Mouse (Mus musculus) common myeloid progenitor, adult 5-6 weeks (primary cell): ENCODE measurements around the gene Cym. TPM values are rescaled to one million over a fixed set of nuclear protein-coding genes. Genes with fewer than 3 reads are reported as not detected.

Source experiments
- ATAC-seq: replicated peaks from 2 replicates; pipeline ENCODE4 v1.8.0; 2016; ENCODE audit warnings: low read depth, mild to moderate bottlenecking, moderate TSS enrichment, inconsistent platforms; ENCODE audit not compliant: poor library complexity, severe bottlenecking
- total RNA-seq: library from RNA; stranded (forward); fragments of 200-1000, 187-1606 nt; gene quantifications from 2 replicates; pipeline ENCODE4 v1.2.3, GENCODE M21; 2017

The Cym gene
- not detected in 2 replicates for total RNA-seq

DNA sequence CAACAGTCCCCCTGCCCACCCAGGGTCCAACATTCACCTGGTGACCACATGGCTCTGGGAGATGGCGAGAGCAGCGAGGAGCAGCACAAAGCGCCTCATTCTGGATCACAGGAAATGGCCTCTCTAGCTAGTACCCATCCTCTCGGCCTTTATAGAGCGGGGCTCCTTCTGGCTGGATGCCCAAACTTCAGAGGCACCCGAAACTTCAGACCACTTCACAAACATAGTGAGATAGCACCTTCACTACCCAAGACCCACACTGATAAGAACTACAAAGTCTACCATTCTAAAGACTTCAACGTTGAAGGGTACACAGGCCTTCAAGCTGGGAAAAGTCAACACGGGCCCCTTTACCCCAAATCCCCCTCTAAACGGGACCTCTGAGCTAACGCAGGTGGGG, at the start of gene Cym:
Gene Cym, minus strand, starts transcription at position 125 of the 400 bp plus-strand sequence.
- ATAC-seq: no peak

DNA sequence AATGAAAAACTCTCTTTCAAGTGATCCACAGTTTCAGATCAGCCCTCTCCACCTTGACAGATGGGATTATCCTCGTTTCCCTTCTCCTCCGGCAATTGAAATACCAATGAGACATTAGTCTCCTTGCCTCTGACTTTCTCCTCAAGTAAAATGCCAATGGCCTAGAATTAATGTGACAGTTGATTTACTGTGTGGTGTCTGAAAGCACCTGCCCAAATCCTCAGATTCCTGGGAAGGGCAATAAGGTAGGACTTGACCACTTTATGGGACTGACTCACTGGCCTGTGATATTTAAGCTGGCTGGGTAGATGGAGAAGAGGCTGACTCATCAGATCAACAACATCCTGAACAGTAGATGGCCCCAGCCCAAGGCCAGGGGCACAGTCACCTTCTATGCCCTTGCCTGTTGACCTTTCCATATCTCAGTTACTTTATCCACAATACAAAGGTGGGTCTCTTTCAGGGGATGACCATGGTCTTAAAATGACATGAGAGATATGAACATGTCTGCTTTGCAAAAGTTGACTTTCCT, 45.3 kb upstream of the Cym start:
- ATAC-seq: no peak

DNA sequence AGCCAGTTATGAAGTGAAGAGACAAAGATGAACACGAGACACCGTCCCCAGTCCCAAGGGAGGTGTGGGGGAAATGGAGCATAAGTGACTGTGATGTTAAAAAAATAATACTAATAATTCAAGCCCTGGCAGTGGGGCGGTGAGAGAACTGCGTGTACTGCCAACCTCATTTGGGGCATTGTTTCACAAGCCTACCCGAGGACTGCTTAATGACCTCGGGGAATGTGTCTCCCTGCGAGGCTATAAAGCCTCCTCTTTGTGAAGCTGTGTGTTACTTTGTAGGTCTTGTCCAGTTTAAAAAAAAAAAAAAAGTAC, 40.3 kb upstream of the Cym start:
- ATAC-seq: no peak

- ATAC-seq: 0 out of 2 replicates have a peak, but pooled peaks have one; percentile 32
Measured at GRCm38 (mm10) chr3:107260956-107261850, 39.7 kb upstream of the Cym start.

DNA sequence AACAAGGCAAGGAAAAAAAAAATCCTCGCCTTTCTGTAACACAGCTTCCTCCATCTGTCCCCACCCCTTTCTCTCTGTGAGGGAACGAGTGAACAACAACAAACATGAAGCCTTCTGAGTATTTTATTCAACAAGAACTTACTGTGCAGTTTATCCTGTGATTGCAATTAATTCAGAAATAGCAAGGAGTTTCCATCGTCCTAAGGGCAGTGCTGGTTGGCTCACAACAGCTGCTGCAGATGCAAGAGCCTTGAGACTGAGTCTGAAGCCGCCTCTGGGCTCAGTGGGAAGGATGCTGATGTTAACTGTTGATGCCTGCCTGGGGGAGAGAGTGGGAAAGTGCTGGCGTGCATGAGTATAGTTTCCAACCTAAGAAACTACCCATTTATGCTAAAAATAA, 36.4 kb upstream of the Cym start:
- ATAC-seq: no peak

GRCm38 (mm10) chr3:107256724-107257123, 35.2 kb upstream of the Cym start:
- ATAC-seq: no peak

DNA sequence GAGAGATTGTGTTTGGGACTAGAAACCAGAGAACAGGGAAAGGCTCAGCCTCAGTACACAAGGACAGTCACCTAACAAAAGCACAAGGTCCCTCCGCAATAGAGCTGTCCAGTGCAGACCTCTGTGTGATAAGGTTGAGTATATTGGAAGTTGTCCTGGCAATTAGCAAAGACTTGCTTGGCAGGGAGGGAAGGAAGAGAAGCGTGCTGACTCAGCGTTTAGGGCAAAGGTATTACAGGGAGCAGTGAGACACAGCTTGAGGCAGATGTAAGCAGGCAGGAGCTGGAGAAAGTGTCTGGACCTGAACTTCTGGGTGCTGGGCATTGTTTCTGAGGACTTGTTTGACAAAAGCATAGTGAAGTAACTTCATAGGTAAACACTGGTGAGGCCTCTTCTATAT, 34.5 kb upstream of the Cym start:
- ATAC-seq: no peak

GRCm38 (mm10) chr3:107253925-107254324, 32.4 kb upstream of the Cym start:
- no peak for ATAC-seq

DNA sequence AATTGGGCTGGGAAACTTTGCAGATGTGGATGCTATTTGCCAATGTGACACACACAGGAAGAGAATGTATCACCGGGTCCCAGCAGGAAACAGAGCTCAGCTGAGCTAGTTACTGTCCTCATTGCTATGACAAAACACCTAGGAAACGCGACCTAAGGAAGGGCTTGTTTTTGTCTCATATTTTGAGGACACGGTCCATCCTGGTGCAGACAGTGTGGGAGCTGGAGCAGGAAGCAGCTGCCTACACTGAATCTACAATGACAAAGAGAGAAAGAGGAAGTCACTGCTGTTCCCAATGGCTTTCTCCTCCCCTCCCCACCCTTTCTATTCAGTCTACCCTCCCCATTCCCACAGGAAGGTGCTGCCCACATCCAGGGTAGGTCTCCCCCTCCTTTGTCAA, 30.5 kb upstream of the Cym start:
- peak; percentile 85 for ATAC-seq

GRCm38 (mm10) chr3:107250320-107250719, 28.8 kb upstream of the Cym start:
- no peak for ATAC-seq

- ATAC-seq: no peak
Measured at GRCm38 (mm10) chr3:107249042-107249441, 27.5 kb upstream of the Cym start.

GRCm38 (mm10) chr3:107246876-107247275, 25.3 kb upstream of the Cym start:
- no peak for ATAC-seq

- peak; percentile 52 for ATAC-seq
Measured at GRCm38 (mm10) chr3:107241389-107242094, 20.0 kb upstream of the Cym start.

DNA sequence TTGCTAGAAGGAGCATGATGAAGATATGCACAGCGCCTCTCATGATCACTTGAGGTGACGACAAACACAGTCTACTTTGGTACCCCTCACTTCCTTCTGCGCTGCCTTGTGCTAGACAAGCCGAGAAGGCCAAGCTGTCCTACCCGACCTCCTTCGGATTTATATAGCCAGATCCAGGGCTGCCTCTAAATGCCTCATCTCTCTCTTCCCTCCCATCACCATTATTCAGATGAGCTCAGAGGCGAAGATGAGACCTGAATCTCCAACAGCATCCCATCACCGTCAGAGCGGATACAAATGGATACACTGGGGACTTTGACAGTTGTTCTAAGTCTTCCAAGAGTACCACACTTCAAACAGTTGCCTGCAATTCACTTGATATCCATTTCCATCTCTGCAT, 18.1 kb upstream of the Cym start, which contains the start of gene Prok1:
Gene Prok1, minus strand, starts transcription at position 101 of the 400 bp plus-strand sequence.
- no peak for ATAC-seq

- ATAC-seq: no peak
Measured at GRCm38 (mm10) chr3:107238471-107238980, 17.0 kb upstream of the Cym start.

- ATAC-seq: no peak
Measured at GRCm38 (mm10) chr3:107238051-107238450, 16.5 kb upstream of the Cym start.

DNA sequence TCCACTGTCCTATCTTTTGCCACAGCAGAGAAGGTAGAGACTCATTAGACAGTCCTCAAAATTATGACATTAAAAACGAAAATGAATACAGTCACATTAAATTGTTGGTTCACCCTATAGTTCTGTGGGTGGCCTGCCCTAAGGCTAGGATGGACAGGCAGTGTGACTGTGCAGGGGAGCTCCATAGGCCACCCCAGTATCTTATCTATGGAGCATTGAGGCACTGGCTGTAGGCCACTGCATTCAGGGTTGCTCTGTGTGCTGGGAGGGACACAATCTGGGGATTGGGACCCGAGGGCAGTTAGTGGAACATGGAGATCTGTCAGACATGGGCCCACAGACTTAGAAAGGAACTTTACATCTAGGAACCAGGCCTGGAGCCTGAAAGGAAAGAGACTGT, 12.4 kb upstream of the Cym start:
- no peak for ATAC-seq

DNA sequence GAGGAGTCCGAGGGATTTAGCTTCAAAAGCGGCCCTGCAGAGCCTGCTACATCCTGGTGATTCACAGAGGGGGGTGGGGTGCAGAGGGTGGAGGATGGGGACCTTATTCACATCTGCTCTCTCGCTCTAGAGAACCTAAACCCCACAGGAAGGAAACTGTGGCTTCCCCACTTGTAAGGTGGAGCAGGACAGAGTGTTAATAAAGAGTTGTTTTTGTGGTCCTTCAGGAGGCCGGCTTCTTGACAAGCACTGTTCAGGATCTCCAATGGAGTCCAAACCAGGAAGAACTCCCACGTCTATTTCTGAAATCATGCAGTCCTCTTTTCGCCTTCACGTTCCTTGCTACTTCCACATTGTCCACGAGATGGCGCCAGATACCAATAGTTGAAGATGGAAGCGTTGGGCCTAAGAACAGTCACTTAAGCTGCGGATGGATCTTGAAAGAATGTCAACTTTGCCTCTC, 11.8 kb upstream of the Cym start:
- ATAC-seq: peak; percentile 90

DNA sequence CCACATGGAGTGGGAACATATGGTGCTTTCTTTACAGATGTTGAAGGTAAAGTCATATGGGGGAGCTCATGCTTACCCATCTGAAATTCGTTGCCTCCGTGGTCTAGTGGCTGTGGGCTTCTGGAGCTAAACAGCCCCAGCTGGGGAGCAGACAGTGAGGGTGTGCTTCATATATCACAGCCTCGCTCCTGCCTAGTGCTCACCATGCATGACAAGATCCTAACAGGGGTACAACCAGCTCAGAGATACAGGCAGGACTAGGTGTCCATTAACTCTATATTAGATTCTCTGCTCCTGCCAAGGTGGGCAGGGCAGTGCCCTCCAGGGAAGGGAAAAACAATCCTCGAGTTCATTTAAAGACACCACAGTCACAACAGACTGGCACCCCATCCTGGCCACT, 9.7 kb upstream of the Cym start:
- no peak for ATAC-seq

GRCm38 (mm10) chr3:107230527-107230926, 9.0 kb upstream of the Cym start, which contains the start of gene A630076J17Rik:
Gene A630076J17Rik (plus strand): TSS chr3:107230614.
- no peak for ATAC-seq

GRCm38 (mm10) chr3:107229822-107230221, 8.3 kb upstream of the Cym start:
- no peak for ATAC-seq
